Mouse (Mus musculus) CH12.LX (cell line): ENCODE data around the gene Sdhaf1. TPM values are rescaled to one million over a fixed set of nuclear protein-coding genes. Genes with fewer than 3 reads are reported as not detected.

ENCODE experiments used
- DNase-seq: peaks from one replicate; pipeline ENCODE4 v3.0.0-alpha.2; 2013; ENCODE audit errors: extremely low read depth
- H3K27ac ChIP-seq: 2 replicates; pipeline ENCODE4 v1.5.1; 2012; ENCODE audit warnings: low read depth, mild to moderate bottlenecking, control low read depth, moderate library complexity; ENCODE audit not compliant: insufficient read depth
- H3K27me3 ChIP-seq: replicated peaks from 2 replicates; pipeline ENCODE3; 2012; ENCODE audit warnings: inconsistent platforms
- H3K36me3 ChIP-seq, 2 experiments: replicated peaks in 1 of 2; 2 replicates each; pipeline versions ENCODE3 to v1.6.1; 2012; ENCODE audit warnings: inconsistent platforms in 1 of 2, low read length in 1 of 2, mild to moderate bottlenecking in 1 of 2, mixed read lengths in 1 of 2, moderate library complexity in 1 of 2; ENCODE audit not compliant: control insufficient read depth in 1 of 2, insufficient read depth in 1 of 2
- H3K4me1 ChIP-seq, 2 experiments: 2 replicates each; pipeline ENCODE4 v1.6.1; 2012; ENCODE audit warnings: inconsistent platforms in 1 of 2, moderate library complexity in 1 of 2; ENCODE audit not compliant: insufficient read depth in 2 of 2, control insufficient read depth in 1 of 2
- H3K4me2 ChIP-seq: 2 replicates; pipeline ENCODE4 v1.6.1; 2012; ENCODE audit warnings: low read depth, mild to moderate bottlenecking, control low read depth; ENCODE audit not compliant: poor library complexity, insufficient read depth, severe bottlenecking
- H3K4me3 ChIP-seq, 3 experiments: fragments of 150-350 bp in 1 of 3; sonication (generic) in 1 of 3; replicated peaks in 1 of 3; 2 replicates each; pipeline versions ENCODE3 to v1.5.1; 2011 to 2012; ENCODE audit warnings: low read depth in 2 of 3, low read length in 2 of 3, mild to moderate bottlenecking in 2 of 3, moderate library complexity in 2 of 3, control low read depth in 1 of 3, improper control_type of control experiment in 1 of 3, inconsistent platforms in 1 of 3, mixed read lengths in 1 of 3; ENCODE audit not compliant: poor library complexity in 1 of 3
- H3K79me2 ChIP-seq: replicated peaks from 2 replicates; pipeline ENCODE4 v1.6.1; 2012; ENCODE audit warnings: mild to moderate bottlenecking, moderate library complexity; ENCODE audit not compliant: control insufficient read depth, poor library complexity, insufficient read depth, severe bottlenecking; ENCODE audit errors: extremely low read depth
- H3K9ac ChIP-seq: 2 replicates; pipeline ENCODE4 v1.6.1; 2012; ENCODE audit warnings: low read depth, mild to moderate bottlenecking, control low read depth, moderate library complexity; ENCODE audit not compliant: insufficient read depth
- H3K9me3 ChIP-seq: replicated peaks from 2 replicates; pipeline ENCODE3; 2012; ENCODE audit warnings: low read length, inconsistent platforms, mixed read lengths
- BHLHE40 ChIP-seq: IDR thresholded peaks from 2 replicates; pipeline ENCODE4 v1.6.1; 2011; ENCODE audit warnings: mild to moderate bottlenecking, low read depth, low read length, improper control_type of control experiment
- CHD2 ChIP-seq: IDR thresholded peaks from 2 replicates; pipeline ENCODE4 v1.6.1; 2011; ENCODE audit warnings: low read length, improper control_type of control experiment
- CTCF ChIP-seq, 2 experiments: IDR thresholded peaks in 1 of 2; conservative IDR thresholded peaks in 1 of 2; 2 replicates each; pipeline ENCODE4 v1.5.1; 2011 to 2012; ENCODE audit warnings: low read depth in 2 of 2, low read length in 2 of 2, improper control_type of control experiment in 1 of 2, inconsistent platforms in 1 of 2, mild to moderate bottlenecking in 1 of 2, moderate library complexity in 1 of 2
- EP300 ChIP-seq: IDR thresholded peaks from 2 replicates; pipeline ENCODE4 v1.6.1; 2011; ENCODE audit warnings: low read length, improper control_type of control experiment
- ETS1 ChIP-seq: conservative IDR thresholded peaks from 2 replicates; pipeline ENCODE4 v1.6.1; 2012; ENCODE audit warnings: low read depth, mild to moderate bottlenecking, inconsistent platforms, low read length, improper control_type of control experiment, moderate library complexity
- GABPA ChIP-seq: IDR thresholded peaks from 2 replicates; pipeline ENCODE4 v1.6.1; 2012; ENCODE audit warnings: low read depth, low read length, improper control_type of control experiment, inconsistent platforms; ENCODE audit not compliant: insufficient replicate concordance
- IRF4 ChIP-seq: IDR thresholded peaks from 2 replicates; pipeline ENCODE4 v1.6.1; 2014; ENCODE audit warnings: low read depth, mild to moderate bottlenecking, inconsistent platforms, low read length, improper control_type of control experiment
- JUN ChIP-seq: IDR thresholded peaks from 2 replicates; pipeline ENCODE4 v1.6.1; 2011; ENCODE audit warnings: low read depth, mild to moderate bottlenecking, low read length, improper control_type of control experiment, moderate library complexity; ENCODE audit not compliant: insufficient read depth
- JUND ChIP-seq: conservative IDR thresholded peaks from 2 replicates; pipeline ENCODE4 v1.6.1; 2011; ENCODE audit warnings: low read depth, low read length, improper control_type of control experiment
- MAFK ChIP-seq: IDR thresholded peaks from 2 replicates; pipeline ENCODE4 v1.6.1; 2011; ENCODE audit warnings: low read length, improper control_type of control experiment; ENCODE audit not compliant: insufficient replicate concordance
- MAX ChIP-seq: IDR thresholded peaks from 2 replicates; pipeline ENCODE4 v1.6.1; 2011; ENCODE audit warnings: low read length, improper control_type of control experiment
- NELFE ChIP-seq: IDR thresholded peaks from 2 replicates; pipeline ENCODE4 v1.6.1; 2011; ENCODE audit warnings: low read depth, low read length, improper control_type of control experiment
- NRF1 ChIP-seq: IDR thresholded peaks from 2 replicates; pipeline ENCODE4 v1.6.1; 2014; ENCODE audit warnings: low read depth, mild to moderate bottlenecking, inconsistent platforms, low read length, improper control_type of control experiment, moderate library complexity
- PAX5 ChIP-seq: IDR thresholded peaks from 2 replicates; pipeline ENCODE4 v1.6.1; 2012; ENCODE audit warnings: low read length, inconsistent platforms, mixed read lengths
- POLR2A ChIP-seq: IDR thresholded peaks from 2 replicates; pipeline ENCODE4 v1.6.1; 2011; ENCODE audit warnings: low read depth, mild to moderate bottlenecking, improper control_type of control experiment, low read length
- RAD21 ChIP-seq: IDR thresholded peaks from 2 replicates; pipeline ENCODE4 v1.6.1; 2011; ENCODE audit warnings: low read depth, mild to moderate bottlenecking, low read length, improper control_type of control experiment, moderate library complexity
- SIN3A ChIP-seq: IDR thresholded peaks from 2 replicates; pipeline ENCODE4 v1.6.1; 2012; ENCODE audit warnings: low read length, improper control_type of control experiment, inconsistent platforms
- SMC3 ChIP-seq: IDR thresholded peaks from 2 replicates; pipeline ENCODE4 v1.6.1; 2011; ENCODE audit warnings: low read depth, low read length, improper control_type of control experiment
- TBP ChIP-seq: conservative IDR thresholded peaks from 2 replicates; pipeline ENCODE4 v1.6.1; 2011; ENCODE audit warnings: low read depth, low read length, improper control_type of control experiment
- TCF12 ChIP-seq: IDR thresholded peaks from 2 replicates; pipeline ENCODE4 v1.6.1; 2014; ENCODE audit warnings: low read depth, mild to moderate bottlenecking, inconsistent platforms, low read length, improper control_type of control experiment
- USF1 ChIP-seq: IDR thresholded peaks from 2 replicates; pipeline ENCODE4 v1.6.1; 2014; ENCODE audit warnings: low read depth, mild to moderate bottlenecking, inconsistent platforms, low read length, improper control_type of control experiment
- USF2 ChIP-seq: conservative IDR thresholded peaks from 2 replicates; pipeline ENCODE4 v1.6.1; 2011; ENCODE audit warnings: low read depth, low read length, improper control_type of control experiment
- ZC3H11A ChIP-seq: IDR thresholded peaks from 2 replicates; pipeline ENCODE4 v1.6.1; 2012; ENCODE audit warnings: low read depth, mild to moderate bottlenecking, inconsistent platforms, low read length, improper control_type of control experiment
- ZNF384 ChIP-seq: IDR thresholded peaks from 2 replicates; pipeline ENCODE4 v1.6.1; 2012; ENCODE audit warnings: low read depth, low read length, improper control_type of control experiment, inconsistent platforms
- dilution Hi-C: fragments of 300-500 bp; cut with MboI; formaldehyde crosslinking; loops from 2 replicates; pipeline ENCODE4 v1.14.3; 2020; ENCODE audit warnings: low sequenced_read_pairs; ENCODE audit not compliant: extremely low pct_unique_long_range_greater_than_20kb, extremely low pct_ligation_motif_present
- in situ Hi-C: fragments of 300-500 bp; cut with MboI; formaldehyde crosslinking; loops from 3 replicates; pipeline ENCODE4 v1.14.3; 2019; ENCODE audit warnings: low sequenced_read_pairs, low pct_ligation_motif_present, low pct_unique_long_range_greater_than_20kb, mixed read lengths
- polyA plus RNA-seq: library from polyadenylated mRNA; unstranded; fragments of >175 nt; gene quantifications from 2 replicates; pipeline ENCODE4 v1.2.1, GENCODE M21; 2012; ENCODE audit warnings: low read depth; ENCODE audit not compliant: insufficient read length
- total RNA-seq, 2 experiments: library from RNA; depleted of rRNA; stranded (reverse); fragments of 300-350 nt in 1 of 2; fragments of >200 nt in 1 of 2; gene quantifications; 2 replicates each; pipeline ENCODE4 v1.2.3; 2012 to 2014

Gene Sdhaf1
- total and polyA plus RNA-seq, 3 experiments, result 8.8 to 18.5 (median 12.8) TPM

GRCm38 (mm10) chr7:30346635-30347379 lies 23.1 kb upstream of the Sdhaf1 start:
- no peaks in the 10 kb centered on the region for H3K79me2 ChIP-seq
- dilution Hi-C loops (no loop called here), in situ Hi-C loops (no loop called here)
- H3K4me3 ChIP-seq, result no peak overlapping the region
- no peaks in the 10 kb centered on the region for H3K36me3 ChIP-seq
- no peak overlapping the region for H3K4me2 ChIP-seq
- no peaks in the 10 kb centered on the region for H3K9me3 ChIP-seq
- no peaks in the 10 kb centered on the region for H3K4me1 ChIP-seq
- peak; percentile 81 for TF ChIP-seq NRF1
- TF ChIP-seq SIN3A, result peak; percentile 76
- no peak for TF ChIP-seq ZC3H11A
- peaks cover 87% of the 10 kb centered on the region for H3K27me3 ChIP-seq
- DNase-seq, result peak; percentile 61
- H3K27ac ChIP-seq, result no peak overlapping the region
- H3K9ac ChIP-seq, result no peak overlapping the region

- H3K4me2 ChIP-seq, result no peak overlapping the region
- no peak overlapping the region for H3K9ac ChIP-seq
- dilution Hi-C loops, result no loop called here
- TF ChIP-seq ETS1 (no peak), PAX5 (no peak), SMC3 (no peak), BHLHE40 (no peak), NRF1 (no peak), CHD2 (no peak), JUND (no peak), EP300 (no peak), TCF12 (no peak), CTCF (conservative IDR thresholded peaks at IDR 0.05 in 1 of 2, IDR thresholded peaks at IDR 0.05 in 1 of 2; ENCODE audit: low read depth in 2 of 2, low read length in 2 of 2) (no peak), USF2 (no peak)
- H3K36me3 ChIP-seq, result no peaks in the 10 kb centered on the region
- H3K4me1 ChIP-seq, result no peaks in the 10 kb centered on the region
- H3K27me3 ChIP-seq, result peaks cover 86% of the 10 kb centered on the region
- DNase-seq, result no peak
- in situ Hi-C loops, result no loop called here
- no peaks in the 10 kb centered on the region for H3K9me3 ChIP-seq
- H3K27ac ChIP-seq, result no peak overlapping the region
- H3K79me2 ChIP-seq, result no peaks in the 10 kb centered on the region
- H3K4me3 ChIP-seq, result no peak overlapping the region
These were observed 15.9 kb upstream of the Sdhaf1 start for GRCm38 (mm10) chr7:30339432-30340109.

- no peaks in the 10 kb centered on the region for H3K9me3 ChIP-seq
- no peaks in the 10 kb centered on the region for H3K79me2 ChIP-seq
- H3K27me3 ChIP-seq, result peaks cover 84% of the 10 kb centered on the region
- no peak overlapping the region for H3K4me3 ChIP-seq
- dilution Hi-C loops, result no loop called here
- H3K4me2 ChIP-seq, result no peak overlapping the region
- no peak overlapping the region for H3K9ac ChIP-seq
- in situ Hi-C loops, result no loop called here
- peaks cover 2 to 4% of the 10 kb centered on the region in 2 experiments; a peak in 2 of 4 replicates for H3K4me1 ChIP-seq
- peak; percentile 72 for DNase-seq
- H3K27ac ChIP-seq, result no peak overlapping the region
- no peaks in the 10 kb centered on the region for H3K36me3 ChIP-seq
- TF ChIP-seq USF1, result no peak
- TF ChIP-seq USF2, result no peak
- TF ChIP-seq ZC3H11A, result peak; percentile 36; the same call in 1 of the 2 replicates
- TF ChIP-seq POLR2A, result no peak
- TF ChIP-seq RAD21, result peak; percentile 83
- TF ChIP-seq TBP, result no peak
- no peak for TF ChIP-seq JUND
- no peak for TF ChIP-seq MAFK
- no peak for TF ChIP-seq NELFE
- TF ChIP-seq PAX5, result no peak
- peak; percentile 30; the same call in 1 of the 2 replicates for TF ChIP-seq MAX
- no peak for TF ChIP-seq IRF4
- TF ChIP-seq JUN, result no peak
- TF ChIP-seq SMC3, result peak; percentile 83
- TF ChIP-seq GABPA, result no peak
- TF ChIP-seq ZNF384, result no peak
- TF ChIP-seq CTCF (conservative IDR thresholded peaks at IDR 0.05 in 1 of 2, IDR thresholded peaks at IDR 0.05 in 1 of 2; ENCODE audit: low read depth in 2 of 2, low read length in 2 of 2), result peak; percentile 92 to 93
These were observed 12.7 kb upstream of the Sdhaf1 start for GRCm38 (mm10) chr7:30336384-30336783.
